Mouse (Mus musculus) monocyte, adult 5-6 weeks (primary cell): ENCODE measurements around the gene Trim60. TPM values are rescaled to one million over a fixed set of nuclear protein-coding genes. Genes with fewer than 3 reads are reported as not detected.

Experiments
- ATAC-seq: fragments of 153-309, 156-312 bp; replicated peaks from 2 replicates; pipeline ENCODE4 v1.8.0; 2017; ENCODE audit warnings: mild to moderate bottlenecking; ENCODE audit not compliant: low TSS enrichment, insufficient number of reproducible peaks, severe bottlenecking, poor library complexity, low FRiP score
- total RNA-seq: library from RNA; stranded (forward); fragments of 200-1000, 200-491, 200-594 nt; gene quantifications from 3 replicates; pipeline ENCODE4 v1.2.3, GENCODE M21; 2017

Gene Trim60
- not detected in 3 replicates for total RNA-seq

DNA sequence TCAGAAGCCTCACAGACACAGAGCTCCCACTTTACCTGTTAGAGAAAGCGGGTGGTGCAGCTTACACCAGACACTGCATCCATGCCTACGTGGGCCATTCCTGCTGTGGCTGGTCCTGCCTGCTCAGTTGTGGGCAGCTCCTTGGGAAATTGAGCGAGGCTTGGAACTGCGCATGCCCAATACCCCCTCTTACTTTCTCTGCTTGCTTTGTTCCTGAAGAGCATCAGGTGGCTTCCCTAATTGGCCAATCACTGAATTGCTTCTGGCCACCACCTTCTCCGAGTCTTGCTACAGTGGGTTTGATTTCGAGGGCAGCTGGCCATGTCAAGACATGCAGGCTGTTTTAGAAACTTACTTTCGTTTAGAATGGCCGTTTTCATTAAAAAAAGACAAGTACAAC, at the start of gene Trim60, which contains the start of gene Trim61:
Gene Trim60 (minus strand): TSS at position 162 of the 400 bp plus-strand sequence.
Gene Trim61 (minus strand): TSS at position 101 of the 400 bp plus-strand sequence.
- ATAC-seq: no peak

DNA sequence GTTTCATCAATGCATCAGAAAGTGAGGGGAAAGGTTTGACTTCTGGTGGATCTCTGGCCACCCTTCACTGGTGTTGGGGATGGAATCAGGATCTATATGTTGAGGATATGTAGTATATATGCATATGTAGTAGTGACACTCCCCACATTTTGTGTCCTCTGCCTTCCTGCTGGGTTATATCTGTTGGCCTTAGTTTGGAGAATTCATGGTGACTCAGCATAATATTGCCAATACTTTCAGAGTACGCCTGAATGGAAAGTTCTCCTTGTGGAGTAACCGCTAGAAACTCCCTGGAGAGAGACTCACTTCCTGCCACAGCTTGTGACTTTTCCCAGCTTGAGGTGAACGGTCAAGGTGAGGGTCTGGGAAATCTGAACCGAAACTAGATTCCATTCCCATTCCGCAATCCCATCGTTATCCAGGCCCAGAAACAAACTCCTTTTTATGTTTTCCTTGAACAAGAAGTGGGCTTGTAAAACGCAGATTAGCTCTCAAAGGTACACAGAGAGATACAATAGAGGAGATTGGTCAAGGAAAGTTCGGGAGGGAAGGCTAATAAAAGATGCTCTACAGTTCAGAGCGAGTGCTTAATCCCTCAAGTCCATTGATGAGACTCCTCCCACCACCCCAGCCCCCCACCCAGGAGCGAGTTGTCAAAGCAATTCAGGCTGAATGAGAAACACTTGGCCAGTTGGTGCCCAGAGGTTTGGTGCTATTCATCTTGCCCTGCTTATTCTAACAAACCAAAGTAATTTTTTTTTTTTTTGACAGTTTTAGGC, 49.5 kb upstream of the Trim60 start:
- no peak for ATAC-seq

DNA sequence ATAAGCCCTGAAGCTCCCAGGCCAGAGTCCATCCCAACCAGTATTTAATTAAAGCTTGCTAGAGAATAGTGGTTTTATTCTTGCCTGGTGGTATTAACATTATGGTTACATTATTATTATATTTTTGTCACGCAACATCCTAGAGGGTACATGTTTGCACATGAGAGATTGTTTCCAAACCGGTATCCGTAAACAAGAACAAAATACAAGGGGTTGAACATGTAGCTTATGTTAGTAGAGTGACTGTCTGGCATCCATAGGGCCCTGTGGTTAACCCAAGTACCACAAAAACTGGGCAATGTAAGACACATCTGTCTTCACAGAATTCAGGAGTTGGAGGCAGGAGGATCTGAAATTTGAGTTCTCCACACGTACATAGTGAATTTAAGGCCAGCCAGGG, 48.6 kb upstream of the Trim60 start:
- no peak for ATAC-seq

DNA sequence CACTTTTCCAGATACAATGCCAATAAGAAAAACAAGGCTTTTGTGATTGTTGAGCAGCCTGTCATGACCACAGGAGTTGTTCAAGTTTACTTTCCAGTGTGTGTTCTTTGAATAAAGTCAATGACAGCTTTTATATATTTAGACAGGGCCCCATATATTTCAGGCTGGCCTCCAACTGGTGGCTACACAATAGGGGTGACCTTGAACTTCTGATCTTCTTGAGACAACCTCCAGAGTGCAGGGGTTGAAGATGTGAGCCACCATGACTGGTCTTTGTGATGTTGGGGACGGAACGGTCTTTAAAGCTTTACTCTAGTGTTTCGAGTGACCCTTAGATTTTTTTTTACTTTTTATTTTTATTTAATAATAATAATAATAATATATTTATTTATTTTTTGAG, 47.2 kb upstream of the Trim60 start:
- no peak for ATAC-seq

DNA sequence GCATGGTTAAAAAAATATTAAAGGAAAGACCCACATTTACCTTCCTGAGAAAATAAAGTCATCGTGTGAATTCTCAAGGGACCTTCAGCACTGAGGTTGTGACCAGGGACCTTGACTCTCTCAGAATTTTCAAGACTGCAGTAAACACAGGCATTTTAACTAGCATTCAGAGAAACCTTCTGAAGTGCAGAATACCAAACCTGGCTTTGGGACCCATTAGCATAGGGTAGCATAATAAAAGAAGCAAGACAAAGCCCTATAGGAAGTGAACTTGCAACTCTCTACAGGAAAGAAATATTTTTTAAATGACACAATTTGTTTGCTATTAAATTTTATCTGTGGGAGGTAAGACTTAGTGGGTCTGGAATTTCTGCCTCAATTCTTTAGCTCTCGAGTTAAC, 45.7 kb upstream of the Trim60 start:
- ATAC-seq: no peak

DNA sequence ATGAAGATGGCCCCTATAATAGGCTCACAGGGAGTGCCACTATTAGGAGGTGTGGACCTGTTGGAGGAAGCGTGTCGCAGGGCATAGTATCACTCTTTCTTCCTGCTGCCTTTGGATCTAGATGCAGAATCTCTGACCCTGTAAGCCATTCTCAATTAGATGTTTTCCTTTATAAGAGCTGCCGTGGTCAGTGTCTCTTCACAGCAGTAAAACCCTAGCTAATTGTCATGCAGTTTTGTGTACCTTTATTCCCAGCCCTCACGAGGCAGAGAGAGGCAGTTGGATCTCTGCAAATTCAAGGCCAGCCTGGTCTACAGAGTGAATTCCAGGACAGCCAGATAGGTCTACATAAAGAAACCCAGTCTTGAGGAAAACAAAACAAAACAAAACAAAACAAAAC, 43.8 kb upstream of the Trim60 start:
- ATAC-seq: no peak

DNA sequence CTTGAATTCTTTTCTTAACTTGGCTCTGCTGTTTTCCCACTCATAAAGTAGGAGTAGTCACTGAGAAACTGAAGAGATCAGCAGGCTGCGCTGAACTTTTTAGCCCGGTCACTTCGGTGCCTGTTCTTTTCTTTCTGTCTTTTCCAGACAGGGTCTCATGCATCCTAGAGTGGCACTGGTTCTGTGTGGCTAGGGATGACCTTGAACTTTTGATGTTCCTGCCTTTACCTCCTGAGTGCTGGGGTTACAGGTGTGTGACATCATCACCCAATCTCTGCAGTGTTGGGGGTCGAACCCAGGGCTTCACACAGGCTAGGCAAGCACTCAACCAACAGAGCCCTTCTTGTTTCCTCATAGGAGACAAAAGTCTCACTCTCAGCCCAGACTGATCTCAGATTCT, 38.3 kb upstream of the Trim60 start:
- no peak for ATAC-seq

DNA sequence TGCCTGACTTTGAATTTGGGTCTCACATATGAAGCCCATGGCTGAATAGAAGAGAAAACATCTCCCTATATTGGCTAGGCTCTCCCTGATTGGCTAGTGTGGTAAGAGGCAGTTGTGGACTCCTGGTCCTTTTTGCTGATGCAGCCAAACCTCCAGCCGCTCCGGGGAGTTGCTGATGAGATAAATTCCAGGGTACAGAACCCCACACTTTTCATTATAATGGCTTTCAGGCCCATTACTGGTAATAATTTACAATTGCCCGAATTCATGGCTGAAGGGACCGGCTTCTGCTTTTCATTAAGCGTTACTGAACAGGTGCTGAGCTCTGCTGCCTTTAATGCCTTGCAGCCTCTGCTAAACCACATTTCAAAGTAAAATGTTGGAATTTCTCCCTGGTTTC, 35.6 kb upstream of the Trim60 start:
- ATAC-seq: no peak

DNA sequence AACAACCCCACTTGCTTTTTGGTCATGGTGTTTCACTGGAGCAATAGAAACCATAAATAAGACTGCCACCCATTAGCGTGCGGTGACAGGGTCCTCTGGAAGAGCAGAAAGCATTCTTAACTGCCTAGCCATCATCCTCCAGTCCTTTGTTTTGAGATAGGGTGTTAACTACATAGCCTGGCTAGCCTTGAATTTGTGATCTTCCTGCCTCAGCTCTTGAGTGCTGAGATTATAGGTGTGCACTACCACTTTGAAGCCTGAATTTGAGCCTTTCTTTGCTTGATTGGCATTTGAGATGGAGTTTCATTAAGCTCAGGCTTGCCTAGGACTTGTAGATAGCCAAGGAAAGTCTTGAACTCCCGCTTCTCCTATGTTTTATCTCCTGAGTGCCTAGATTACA, 35.2 kb upstream of the Trim60 start:
- ATAC-seq: no peak

DNA sequence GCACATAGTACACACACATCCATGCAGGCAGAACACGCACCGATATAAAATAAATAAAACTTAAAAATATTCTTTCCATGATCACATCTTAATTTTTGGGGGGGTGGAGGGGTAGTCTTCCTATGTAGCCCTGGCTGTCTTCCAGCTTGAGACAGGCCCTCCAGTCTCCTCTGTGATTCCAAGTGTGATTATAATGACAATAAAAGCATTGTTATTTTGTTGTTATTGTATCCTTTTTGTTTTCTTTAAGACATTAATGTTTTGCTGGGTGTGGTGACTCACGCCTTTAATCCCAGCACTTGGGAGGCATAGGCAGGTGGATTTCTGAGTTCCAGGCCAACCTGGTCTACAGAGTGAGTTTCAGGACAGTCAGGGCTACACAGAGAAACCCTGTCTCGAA, 29.4 kb upstream of the Trim60 start:
- ATAC-seq: no peak

DNA sequence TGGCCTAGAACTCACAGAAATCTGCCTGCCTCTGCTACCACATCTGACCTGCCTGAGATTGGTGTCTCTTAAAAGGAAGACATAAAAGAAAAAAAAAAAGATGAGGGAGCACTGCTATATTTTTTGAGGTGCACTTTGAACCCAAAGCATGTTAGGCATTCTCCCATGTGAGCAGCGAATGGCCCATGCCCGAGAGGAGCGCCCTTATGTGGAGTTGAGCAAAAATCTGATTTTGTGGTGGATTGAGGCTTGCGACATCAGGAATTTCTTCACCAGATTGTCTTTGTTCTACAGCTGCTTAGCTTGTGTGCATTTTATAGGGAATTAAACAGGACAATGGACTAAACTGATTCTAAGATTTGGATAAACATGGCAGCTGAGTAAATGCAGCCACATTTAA, 28.8 kb upstream of the Trim60 start:
- no peak for ATAC-seq

DNA sequence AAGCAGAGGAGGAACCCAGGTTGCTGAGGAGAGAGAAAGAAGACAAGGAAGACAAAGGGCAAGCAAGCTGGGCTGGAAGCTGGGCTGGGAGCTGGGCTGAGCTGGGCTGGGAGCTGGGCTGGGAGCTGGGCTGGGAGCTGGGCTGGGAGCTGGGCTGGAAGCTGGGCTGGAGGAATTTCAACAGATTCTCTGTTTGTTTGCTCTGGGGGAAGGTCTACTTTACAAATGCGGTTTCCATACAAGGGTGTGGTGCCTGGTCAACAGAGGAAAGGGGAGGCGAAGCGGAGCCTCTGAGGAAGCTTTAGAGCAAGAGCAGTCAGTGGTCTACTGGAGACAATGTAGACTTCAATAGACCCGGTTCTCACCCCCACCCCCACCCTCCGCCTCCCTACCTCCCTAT, 28.2 kb upstream of the Trim60 start:
- ATAC-seq: no peak

DNA sequence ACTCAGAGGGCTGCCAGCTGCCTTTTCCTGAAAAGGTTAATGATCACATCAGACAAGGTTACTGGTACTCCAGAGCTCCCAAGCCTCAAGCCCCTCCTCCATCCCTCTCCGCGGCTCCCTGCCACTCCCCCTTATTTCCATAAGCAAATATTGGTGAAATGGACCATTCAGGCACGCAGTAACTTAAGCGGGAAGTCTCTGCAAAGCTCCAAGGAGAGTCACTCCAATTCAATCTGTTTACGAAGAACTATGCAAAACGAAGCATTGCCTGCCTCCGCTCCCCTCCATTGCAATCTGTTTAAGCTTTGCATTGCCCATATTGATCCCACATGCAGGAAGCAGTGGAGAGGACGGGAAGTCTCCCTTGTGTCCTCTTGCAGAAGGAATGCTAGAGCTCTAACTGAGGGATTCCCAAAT, 18.7 kb upstream of the Trim60 start, which contains the start of gene Apela:
Gene Apela (minus strand): TSS at position 220 of the 417 bp plus-strand sequence.
- no peak for ATAC-seq

DNA sequence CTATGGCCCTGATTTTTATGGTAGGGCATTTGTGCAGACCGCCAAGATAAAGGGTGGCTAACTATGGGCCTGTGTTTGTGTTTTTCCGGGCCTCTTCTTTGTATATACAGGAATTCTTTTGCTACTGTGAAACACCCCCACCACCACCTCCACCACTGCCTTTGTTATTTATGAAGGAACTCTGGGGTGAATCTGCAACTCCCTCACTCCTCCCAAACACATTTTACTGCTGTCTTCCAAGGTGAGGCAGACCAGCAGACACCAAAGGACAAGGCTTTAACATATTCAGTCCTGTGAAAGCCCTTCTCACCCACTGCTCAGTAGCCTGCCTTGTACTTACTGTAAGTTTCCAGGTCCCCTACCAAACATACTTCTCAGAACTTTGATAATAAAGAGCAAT, 15.8 kb upstream of the Trim60 start:
- ATAC-seq: no peak

DNA sequence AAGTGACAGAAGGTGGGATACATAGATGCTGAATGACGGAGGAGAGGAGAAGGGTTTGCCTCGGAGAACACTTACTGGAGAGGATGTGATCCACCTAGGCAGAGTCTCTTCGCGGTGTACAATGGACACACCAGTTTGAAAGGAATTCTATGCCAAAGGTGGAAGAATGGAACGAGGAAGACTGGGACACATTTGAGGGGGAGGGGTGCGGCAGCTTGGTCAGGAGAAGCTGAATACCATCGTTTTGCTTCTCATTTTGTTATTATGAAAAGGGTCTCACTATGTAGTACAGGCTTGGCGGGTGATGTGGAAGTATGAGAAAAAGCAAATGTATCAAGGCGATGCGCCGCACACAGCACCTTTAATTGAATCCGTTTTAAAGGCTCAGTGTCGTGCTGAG, 14.7 kb upstream of the Trim60 start:
- ATAC-seq: no peak

DNA sequence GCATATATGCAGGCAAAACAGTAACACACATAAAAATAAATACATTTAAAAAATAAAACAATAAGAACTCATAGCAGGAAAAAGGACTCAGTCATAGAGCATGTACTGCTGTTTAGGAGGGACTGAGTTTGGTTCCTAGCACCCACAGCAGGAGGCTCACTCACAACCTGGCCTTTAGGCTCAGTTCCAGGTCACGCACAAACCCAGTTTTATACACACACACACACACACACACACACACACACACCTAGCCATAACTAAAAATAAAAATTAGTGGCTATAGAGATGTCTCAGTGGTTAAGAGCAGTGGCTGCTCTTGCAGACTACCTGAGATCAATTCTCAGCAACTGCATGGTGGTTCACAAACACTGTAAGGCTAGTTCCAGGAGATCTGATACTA, 13.7 kb upstream of the Trim60 start:
- no peak for ATAC-seq

DNA sequence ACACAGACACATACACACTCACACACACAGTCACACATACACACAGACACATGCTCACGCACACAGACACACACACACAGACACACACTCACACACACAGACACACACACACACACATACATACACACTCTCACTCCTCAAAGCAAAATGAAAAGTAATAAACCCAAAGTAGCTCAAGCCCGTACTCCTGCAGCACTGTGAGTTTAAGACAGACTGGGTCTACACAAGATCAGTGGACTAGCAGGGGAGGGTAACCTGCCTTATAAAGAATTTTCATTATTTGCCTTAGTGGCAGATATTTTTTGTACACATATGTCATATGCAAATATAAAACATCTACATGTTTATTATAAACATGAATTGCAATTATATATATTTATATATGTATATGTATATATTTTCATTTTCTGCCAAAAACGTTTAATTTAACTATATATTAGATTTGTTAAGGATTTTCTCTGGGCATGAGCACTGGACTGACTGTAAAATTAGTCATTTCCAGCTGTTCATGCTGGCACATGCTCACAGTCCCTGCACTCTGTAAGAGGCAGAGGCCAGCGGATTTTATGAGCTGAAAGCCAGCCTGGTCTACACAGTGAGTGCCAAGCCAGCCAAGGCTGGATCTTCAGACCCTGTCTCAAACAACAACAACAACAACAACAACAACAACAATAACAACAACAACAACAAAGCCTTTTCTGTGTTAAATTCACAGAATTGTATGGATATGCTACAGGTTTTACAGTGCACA, 12.5 kb upstream of the Trim60 start:
- no peak for ATAC-seq

DNA sequence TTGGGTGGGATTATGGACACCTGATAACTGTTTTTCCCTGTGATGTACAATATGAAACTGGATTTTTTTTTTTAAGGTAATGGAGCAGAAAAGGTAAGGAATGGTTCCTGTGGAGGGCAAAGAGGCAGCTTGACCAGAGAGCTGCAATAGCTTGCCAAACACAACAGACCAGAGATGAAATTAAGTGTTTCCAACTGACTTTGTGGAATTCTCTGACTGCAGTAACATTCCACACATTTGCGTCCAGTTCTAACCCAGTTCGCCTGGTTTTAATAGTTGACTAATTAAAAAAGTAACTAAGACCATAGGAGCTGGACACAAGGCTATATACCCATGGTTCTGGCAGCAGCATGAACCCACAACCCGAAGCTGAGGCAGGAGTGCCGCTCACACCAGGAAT, 11.4 kb upstream of the Trim60 start:
- no peak for ATAC-seq

DNA sequence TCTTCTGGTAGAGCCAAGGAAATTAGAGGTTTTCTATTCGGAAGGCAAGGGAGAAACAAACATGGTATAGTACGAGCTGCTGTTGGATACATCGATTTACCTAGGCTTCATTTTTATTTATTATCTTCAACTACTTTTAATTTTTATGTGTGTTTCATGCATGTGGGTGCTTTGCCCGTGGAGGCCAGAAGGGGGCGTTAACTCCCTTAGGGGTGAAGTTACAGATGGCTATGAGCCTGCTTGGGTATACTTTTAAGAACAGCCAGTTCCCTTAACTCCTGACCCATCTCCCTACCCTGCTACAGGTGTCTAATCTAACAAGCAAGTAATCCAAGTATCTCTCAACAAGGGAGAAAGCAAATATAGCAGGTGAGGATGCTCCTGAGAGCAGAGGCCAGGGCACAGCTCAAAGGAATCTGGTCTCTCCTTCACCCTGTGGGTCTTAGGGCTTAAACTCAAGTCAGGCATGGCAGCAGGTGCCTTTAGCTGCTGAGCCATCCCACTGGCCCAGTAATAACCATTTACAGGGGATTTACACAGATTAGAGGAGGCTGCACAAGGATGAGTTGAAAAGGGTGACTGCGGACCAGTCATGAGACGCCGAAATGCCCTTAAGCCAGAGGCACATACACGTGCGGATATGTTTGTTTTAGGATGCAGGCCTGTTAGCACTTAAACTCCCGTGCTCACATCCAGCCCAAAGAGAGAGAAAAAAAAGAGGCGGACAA, 10.7 kb upstream of the Trim60 start:
- no peak for ATAC-seq
